Mouse (Mus musculus) splenic B cell, adult 2 months (primary cell): Measurements from ENCODE around the gene BC003965.
"Not testable (repeated sequence)": the region's sequence is repeated elsewhere in the genome, so short reads cannot be mapped to it uniquely, and the experiment has no call there.

ENCODE experiments used
- DNase-seq: peaks from one replicate; pipeline ENCODE4 v3.0.0-alpha.2; 2011; ENCODE audit warnings: low read depth, low spot score
- H3K27me3 ChIP-seq: 2 replicates; pipeline ENCODE4 v1.6.1; 2012; ENCODE audit warnings: mild to moderate bottlenecking, low read length, moderate library complexity, mixed read lengths; ENCODE audit not compliant: control insufficient read depth, poor library complexity, insufficient read depth, severe bottlenecking
- H3K36me3 ChIP-seq: 2 replicates; pipeline ENCODE4 v1.6.1; 2012; ENCODE audit warnings: mild to moderate bottlenecking, low read length, moderate library complexity, mixed read lengths; ENCODE audit not compliant: control insufficient read depth, poor library complexity, insufficient read depth, severe bottlenecking

BC003965 gene

DNA sequence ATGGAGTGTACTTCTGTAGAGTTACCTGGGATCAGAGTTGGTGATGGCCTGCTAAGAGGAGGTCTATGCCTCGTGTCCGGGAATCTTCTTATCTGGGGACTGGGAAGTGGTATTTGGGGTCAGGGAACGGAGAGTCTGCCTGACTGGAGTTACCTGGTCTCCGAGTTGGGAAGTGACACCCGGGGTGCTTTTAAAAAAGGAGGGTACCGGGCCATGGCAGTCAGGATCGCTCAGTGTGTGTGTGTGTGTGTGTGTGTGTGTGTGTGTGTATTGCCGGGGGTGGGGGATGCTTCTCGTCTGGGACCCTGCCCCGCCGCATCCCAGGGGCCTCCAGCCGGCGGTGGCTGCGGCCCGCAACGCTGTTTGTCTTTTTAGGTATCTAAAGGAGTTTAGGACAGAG, 4.7 kb downstream of the BC003965 start:
- no peaks in the 10 kb centered on the region for H3K27me3 ChIP-seq
- H3K36me3 ChIP-seq: peaks cover 4% of the 10 kb centered on the region; the same call in 1 of the 2 replicates
- no peak for DNase-seq

DNA sequence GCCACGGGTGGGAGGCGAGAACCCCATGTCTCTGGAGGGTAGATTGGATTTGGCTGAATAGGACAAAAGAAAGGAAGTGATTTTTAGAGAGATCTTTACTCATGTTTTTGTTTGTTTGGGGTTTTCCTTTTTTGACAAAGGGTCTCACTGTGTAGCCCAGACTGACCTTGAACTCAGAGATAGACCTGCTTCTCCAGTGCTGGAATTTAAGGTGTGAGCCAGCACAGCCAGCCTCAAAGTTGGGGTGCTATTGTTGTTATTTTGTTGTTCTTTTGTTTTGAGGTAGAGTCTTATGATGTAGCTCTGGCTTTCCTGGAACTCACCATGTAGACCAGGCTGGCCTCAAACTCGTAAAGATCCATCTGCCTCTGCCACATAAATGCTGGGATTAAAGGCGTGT, 18.0 kb downstream of the BC003965 start:
- H3K36me3 ChIP-seq: peaks cover 22% of the 10 kb centered on the region
- no peaks in the 10 kb centered on the region for H3K27me3 ChIP-seq
- DNase-seq: no peak

DNA sequence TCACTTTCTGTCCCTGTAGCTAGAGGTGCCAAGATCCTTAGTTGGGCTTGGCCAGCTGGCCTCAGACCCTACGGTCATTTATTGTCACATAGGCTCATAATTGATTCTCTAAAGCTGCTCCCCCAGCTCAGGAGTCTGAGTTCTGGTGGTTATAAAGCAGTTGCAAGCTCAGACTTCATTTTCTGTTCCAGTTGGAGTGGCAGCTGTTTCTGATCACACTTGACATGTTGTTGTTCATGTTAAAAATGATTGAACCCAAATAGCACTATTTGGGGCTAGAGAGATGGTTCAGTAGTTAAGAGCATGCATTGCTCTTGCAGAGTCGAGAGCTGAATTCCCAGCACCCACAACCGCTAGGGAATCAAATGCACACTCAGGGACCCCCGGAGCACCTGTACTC, 25.7 kb downstream of the BC003965 start:
- DNase-seq: no peak
- no peaks in the 10 kb centered on the region for H3K27me3 ChIP-seq
- peaks cover 25% of the 10 kb centered on the region for H3K36me3 ChIP-seq

DNA sequence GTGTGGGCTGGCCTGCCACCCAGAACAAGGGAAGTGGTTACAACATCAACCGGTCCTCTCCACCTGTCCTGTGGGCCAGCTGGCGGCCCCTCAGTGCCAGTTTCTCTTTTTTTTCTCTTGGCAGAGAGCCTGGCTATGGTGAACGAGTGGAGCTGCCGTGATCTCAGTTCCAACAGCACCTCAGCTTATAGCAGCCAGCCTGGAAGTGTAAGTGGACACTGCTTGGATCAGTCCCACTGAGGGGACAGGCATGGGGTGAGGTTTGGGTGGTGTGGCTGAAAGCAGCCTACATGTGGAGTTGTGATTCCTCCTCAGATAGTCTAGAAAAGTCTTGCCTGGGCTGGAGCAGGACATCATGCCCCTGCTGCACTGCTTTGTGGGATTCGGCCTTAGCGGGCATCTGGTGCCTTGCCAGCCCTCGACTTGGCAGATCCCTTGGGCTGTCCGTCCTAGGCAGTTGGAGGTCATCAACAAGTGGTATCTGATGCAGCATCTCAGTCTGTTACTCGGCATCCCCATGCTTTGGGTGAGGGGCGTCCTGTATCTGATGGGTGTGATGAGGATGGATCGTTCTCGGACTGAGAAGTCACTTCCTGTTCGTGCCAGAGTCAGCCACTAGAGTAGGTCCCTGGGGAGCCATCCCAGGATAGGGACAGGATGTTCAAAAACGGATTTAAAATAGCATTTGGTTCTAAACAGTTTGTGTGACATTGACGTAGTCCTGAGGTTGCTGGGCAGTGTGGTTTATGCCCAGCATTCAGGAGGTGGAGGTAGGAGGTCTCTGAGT, 26.5 kb downstream of the BC003965 start:
- peaks cover 23% of the 10 kb centered on the region for H3K36me3 ChIP-seq
- DNase-seq: peak; percentile 34
- H3K27me3 ChIP-seq: no peaks in the 10 kb centered on the region

DNA sequence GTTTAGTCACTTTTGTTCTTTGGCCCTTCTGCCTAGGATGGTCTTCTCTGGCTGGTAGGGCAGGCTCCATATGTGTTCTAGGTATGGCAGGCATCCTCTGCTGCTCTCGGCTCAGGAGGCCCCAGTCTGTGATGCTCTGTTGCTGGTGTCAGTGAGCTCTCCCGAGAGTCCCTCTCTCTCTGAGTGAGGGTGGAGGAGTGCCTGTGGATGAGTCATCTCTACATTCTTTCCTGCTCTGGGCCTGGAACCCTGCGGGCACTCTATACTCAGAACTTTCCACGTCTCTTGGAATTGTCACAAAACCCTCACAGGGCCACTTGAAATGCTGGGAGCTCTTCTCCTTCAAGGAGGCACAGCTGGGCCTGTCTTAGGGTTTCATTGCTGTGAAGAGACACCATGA, 27.4 kb downstream of the BC003965 start:
- DNase-seq: no peak
- peaks cover 21% of the 10 kb centered on the region for H3K36me3 ChIP-seq
- H3K27me3 ChIP-seq: no peaks in the 10 kb centered on the region

DNA sequence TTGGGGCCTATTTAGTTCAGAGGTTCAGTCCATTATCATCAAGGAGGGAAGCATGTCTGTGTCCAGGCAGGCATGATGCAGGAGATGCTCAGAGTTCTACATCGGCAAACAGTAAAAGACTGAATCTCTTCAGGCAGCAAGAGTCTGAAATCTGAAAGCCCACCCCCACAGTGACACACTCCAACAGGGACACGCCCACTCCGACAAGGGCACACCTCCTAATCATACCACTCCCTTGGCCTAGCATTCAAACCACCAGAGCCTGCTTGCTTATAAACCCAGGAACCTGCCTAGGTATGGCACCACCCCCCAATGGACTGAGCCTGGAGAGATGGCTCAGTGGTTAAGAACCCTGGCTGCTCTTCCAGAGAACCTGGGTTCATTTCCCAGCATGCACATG, 31.1 kb downstream of the BC003965 start:
- peaks cover 6% of the 10 kb centered on the region for H3K36me3 ChIP-seq
- no peaks in the 10 kb centered on the region for H3K27me3 ChIP-seq
- no peak for DNase-seq

DNA sequence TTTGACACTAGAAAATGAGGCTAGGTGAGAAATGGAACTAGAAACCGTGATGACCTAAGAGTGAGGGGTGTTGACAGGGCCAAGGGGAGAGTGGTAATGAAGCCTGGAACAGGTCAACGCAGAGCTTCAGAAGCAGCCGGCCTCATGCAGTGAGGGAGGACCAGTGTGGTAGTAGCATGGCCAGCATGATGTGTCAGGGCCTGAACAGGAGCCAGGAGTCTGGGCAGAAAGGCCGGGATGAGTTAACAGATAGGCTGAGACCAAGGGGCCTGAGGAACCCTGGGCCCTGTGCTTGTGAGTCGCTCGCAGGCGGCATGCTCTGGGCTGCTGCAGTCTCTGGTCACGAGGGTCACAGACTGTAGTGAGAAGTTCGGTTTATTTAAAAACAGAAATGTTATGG, 34.6 kb downstream of the BC003965 start:
- Histone ChIP-seq H3K27me3 (no peaks in the 10 kb centered on the region), H3K36me3 (peaks cover 4% of the 10 kb centered on the region)
- DNase-seq: no peak

DNA sequence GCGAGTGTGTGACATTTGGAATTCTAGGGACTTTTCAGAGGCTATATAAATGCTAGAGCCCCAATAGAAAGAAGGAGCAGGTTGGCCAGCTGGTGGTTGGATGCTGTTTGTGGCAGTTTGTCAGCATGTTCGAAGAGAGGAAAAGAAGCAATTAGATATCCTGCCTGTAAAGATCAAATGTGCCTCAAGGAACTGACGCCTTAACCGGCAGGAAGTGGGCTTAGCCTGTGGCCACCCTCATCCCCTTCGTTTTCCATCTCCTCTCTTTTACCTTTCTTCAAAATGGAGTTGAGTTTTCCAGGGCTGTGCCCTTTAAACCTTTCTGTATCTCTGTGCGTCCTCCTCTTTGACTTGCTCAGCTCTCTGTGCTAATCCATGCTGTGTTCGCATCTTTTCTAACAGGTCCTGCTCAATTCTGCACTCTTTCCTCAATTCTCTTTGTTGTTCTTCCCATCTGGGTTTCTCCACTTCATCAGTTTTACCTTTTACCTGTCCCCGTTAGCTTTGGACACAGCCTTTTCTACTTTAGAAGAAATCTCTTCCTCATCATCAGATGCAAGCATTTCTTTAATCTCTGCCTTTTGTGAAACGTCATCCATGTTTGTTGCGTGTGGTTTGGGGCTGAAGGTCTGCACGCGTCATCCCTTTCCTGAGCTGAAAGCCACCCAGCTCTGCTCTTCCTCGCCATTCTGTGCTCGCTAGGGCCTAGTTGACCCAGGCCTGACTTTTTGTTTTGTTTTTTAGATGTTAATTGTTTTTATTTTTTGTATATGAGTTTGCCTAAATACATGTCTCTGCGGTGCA, 35.3 kb downstream of the BC003965 start:
- H3K36me3 ChIP-seq: no peaks in the 10 kb centered on the region; the same call in 1 of the 2 replicates
- no peak for DNase-seq
- H3K27me3 ChIP-seq: no peaks in the 10 kb centered on the region

DNA sequence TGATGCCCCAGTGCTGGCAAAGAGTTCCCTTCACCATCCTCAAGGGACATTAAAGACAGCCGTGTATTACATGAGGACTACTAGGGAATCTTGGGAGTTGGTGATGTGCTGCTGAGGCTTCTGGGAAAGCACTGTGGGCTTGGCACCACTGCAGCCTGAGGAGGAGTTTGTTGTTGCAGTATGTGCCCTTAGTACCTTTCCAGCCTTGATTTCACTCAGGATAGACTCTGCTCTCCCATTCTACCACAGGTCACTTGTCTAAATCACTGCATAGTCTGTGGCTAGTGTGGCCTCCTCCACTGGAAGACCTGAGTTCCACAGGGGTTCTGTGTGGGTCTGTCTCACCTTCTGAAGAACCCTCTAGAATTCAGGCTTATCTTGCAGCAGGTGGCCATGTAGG, 36.4 kb downstream of the BC003965 start:
- Histone ChIP-seq H3K36me3 (no peaks in the 10 kb centered on the region; the same call in 1 of the 2 replicates), H3K27me3 (no peaks in the 10 kb centered on the region)
- no peak for DNase-seq

DNA sequence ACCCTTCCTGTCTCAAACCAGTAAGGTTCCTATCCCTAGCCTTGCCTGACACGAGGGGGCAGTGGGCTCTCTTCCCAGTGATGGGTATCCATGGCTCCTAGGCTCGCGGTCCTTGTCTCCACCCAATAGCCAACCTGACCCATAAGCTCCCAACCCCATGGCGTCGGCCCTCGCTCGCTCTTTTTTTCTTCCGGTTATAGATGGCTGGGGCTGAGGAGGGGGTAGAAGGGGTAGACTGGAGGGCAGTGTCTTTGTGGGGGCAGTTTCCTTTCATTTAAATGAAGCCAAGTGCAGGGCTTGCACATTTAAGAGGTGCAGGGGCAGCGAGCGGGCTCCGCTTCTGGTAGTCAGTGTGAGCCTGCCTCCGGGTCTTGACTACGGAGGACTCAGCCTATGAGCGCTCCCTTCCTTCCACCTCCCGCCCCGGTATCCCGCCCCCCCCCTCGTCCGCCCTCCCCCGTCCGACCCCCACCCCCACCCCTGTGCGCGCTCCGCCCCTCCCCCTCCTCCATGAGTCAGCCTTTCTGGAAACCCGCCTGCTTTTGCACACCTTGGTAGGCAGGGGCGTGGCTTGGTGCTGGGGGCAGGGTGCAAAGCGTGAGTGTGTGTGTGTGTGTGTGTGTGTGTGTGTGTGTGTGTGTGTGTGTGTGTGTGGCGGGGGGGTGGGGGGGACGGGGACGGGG, 37.6 kb downstream of the BC003965 start:
- H3K27me3 ChIP-seq: no peaks in the 10 kb centered on the region
- no peaks in the 10 kb centered on the region; the same call in 1 of the 2 replicates for H3K36me3 ChIP-seq
- peak; percentile 64 for DNase-seq

DNA sequence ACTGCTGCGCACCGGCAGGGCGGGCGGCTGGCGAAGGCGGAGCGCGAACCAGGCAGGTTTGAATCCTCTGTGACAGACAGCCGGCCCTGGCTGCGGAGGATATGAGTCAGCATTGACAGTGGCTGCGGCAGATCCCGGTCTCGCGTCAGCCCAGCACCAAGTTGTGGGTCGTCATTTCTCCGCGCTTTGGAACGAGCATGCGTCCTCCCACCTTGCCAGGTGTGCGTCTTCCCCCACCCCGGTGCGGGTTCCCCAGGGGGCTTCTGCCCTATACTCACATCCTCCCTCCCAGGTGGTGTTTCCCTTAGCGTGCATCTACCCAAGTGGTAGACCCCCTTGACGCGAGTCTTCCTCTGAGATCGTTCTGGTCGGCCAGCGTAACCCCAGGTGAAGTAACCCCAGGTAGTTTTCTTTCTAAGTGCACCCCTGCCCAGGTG, 38.2 kb downstream of the BC003965 start:
- H3K36me3 ChIP-seq, H3K27me3 ChIP-seq: not testable (repeated sequence)
- peak; percentile 47 for DNase-seq

DNA sequence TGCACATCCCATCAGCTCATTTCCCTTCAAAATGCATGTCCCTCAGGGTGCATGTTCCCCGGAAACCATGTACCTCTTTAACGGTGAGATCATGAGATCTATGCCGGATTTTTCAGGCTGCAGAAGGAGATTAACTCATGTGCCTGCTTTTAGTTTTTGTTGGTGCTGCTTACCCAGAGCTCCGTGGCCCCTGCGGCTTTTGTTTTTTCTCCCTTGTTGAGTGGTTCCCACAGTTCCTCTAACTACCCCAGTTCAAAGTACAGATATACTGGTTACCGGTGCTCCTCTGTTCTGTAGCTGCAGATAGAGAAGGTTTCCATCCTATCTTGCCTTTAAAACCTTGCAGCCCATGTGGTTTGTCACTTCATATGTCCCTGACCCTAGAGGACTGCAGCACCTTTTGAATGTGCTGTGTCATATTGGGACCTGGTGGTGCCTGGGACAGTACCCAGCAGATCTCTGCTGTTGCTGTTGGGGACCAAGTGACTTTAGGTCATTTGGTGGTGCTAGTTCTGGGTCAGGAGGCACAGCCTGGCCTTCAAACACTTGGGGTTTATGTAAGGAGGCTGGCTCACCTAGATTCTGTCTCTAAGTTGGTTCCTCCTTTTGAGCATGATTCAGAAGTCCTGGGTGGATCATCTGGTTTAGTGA, 38.7 kb downstream of the BC003965 start:
- H3K36me3 ChIP-seq: no peaks in the 10 kb centered on the region; the same call in 1 of the 2 replicates
- H3K27me3 ChIP-seq: no peaks in the 10 kb centered on the region
- DNase-seq: no peak

DNA sequence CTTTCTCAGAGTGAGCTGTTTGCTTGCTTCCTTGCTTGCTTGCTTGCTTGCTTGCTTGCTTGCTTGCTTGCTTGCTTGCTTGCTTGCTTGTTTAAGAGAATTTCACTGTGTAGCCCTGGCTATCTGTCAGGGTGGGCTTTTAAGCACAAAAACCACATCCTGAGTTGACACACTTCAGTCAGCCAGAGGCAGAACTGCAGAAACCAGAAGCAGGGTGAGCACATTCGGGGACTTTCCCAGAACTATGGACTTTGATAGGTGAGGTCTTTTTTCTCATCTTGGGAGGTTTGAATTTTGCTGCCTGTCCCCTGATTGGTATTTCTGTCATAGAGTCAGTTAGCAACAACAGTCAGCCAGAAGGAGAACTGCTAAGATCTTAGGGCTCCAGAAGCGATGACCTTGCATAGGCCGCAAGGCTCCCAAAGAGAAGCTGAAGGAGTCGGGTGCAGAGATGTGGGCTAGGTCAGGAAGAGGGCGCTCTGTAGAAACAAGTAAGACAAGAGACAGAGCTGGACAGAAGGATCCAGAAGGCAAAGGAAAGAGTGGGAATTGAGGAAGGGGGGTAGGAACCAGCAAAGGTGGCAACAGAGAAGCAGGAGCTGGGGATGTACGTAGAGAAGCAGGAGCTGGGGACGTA, 40.4 kb downstream of the BC003965 start:
- H3K36me3 ChIP-seq: no peaks in the 10 kb centered on the region; the same call in 1 of the 2 replicates
- DNase-seq: peak; percentile 68
- no peaks in the 10 kb centered on the region for H3K27me3 ChIP-seq

DNA sequence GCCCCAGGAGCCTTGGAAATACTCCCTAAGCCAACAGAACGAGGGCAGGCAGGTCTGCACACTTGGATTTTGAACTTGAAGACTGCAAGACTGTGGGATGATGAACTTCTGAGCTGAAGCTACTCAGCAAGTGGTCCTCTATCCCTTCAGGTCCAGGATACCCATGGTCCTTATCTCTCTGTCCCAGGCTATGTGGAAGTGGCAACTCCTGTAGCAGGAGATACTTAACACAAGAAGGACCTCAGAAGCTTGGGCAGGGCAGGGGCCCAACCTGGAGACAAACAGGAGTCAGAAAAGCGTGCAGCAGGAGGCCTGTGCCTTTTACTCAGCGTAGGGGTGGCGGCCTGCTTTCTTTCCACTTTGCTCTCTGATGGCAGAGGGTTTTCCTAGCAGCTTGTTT, 41.3 kb downstream of the BC003965 start:
- Histone ChIP-seq H3K36me3 (peaks cover 4% of the 10 kb centered on the region), H3K27me3 (no peaks in the 10 kb centered on the region)
- no peak for DNase-seq
